Mouse (Mus musculus) heart, postnatal 0 days (tissue): ENCODE results near the gene Neurl1a. TPM values are rescaled to one million over a fixed set of nuclear protein-coding genes. Genes with fewer than 3 reads are reported as not detected.
A peak's percentile ranks its signal among the peaks of the same experiment; 100 is the strongest.

ENCODE experiments used
- ATAC-seq: fragments of 200-750 bp; cut with Nextera tagmentation; 2 replicates; pipeline ENCODE4 v1.8.0; 2017; ENCODE audit warnings: low read depth, moderate number of reproducible peaks, moderate library complexity; ENCODE audit not compliant: insufficient read depth
- DNase-seq: peaks from one replicate; pipeline ENCODE4 v3.0.0-alpha.2; 2016; ENCODE audit warnings: low spot score
- H3K27ac ChIP-seq: fragments of 300-500 bp; sonication (generic); 2 replicates; pipeline ENCODE4 v1.5.1; 2014; ENCODE audit warnings: low read depth, mild to moderate bottlenecking
- H3K27me3 ChIP-seq: fragments of 300-500 bp; sonication (generic); 2 replicates; pipeline ENCODE4 v1.6.1; 2014; ENCODE audit warnings: low read length, mixed read lengths; ENCODE audit not compliant: control insufficient read depth, insufficient read depth
- H3K36me3 ChIP-seq: fragments of 300-500 bp; sonication (generic); replicated peaks from 2 replicates; pipeline ENCODE4 v1.6.1; 2014; ENCODE audit warnings: low read length, mixed read lengths; ENCODE audit not compliant: control insufficient read depth, insufficient read depth
- H3K4me1 ChIP-seq: fragments of 300-500 bp; sonication (generic); 2 replicates; pipeline ENCODE4 v1.6.1; 2014; ENCODE audit warnings: antibody characterized with exemption; ENCODE audit not compliant: control insufficient read depth, insufficient read depth
- H3K4me2 ChIP-seq: fragments of 300-500 bp; sonication (generic); 2 replicates; pipeline ENCODE4 v1.6.1; 2014; ENCODE audit warnings: low read depth, mild to moderate bottlenecking, low read length, moderate library complexity
- H3K4me3 ChIP-seq: fragments of 300-500 bp; sonication (generic); 2 replicates; pipeline ENCODE4 v1.5.1; 2014; ENCODE audit warnings: low read depth, low read length
- H3K9ac ChIP-seq: fragments of 300-500 bp; sonication (generic); replicated peaks from 2 replicates; pipeline ENCODE4 v1.6.1; 2014; ENCODE audit warnings: low read depth, low read length, mixed read lengths
- H3K9me3 ChIP-seq: fragments of 300-500 bp; sonication (generic); replicated peaks from 2 replicates; pipeline ENCODE4 v1.6.1; 2016; ENCODE audit warnings: low read length; ENCODE audit not compliant: control insufficient read depth
- CTCF ChIP-seq: IDR thresholded peaks from 2 replicates; pipeline ENCODE4 v1.5.1; 2016; ENCODE audit warnings: antibody characterized with exemption, control low read depth, low read depth
- EP300 ChIP-seq: IDR thresholded peaks from 2 replicates; pipeline ENCODE4 v1.6.1; 2016; ENCODE audit warnings: antibody characterized with exemption, low read depth
- WGBS: fragments of 180-500 bp; shearing (Covaris S2); extraction: QIAGEN DNeasy Blood & Tissue Kit; methylation state at CpG from one replicate; pipeline ENCODE4 v1.1.7; 2014; 5-methylcytosine and 5-hydroxymethylcytosine counted together
- polyA plus RNA-seq: library from polyadenylated mRNA; unstranded; fragments of >200 nt; fragmentation: Nextera tagmentation; extraction: Ambion mirVana; gene quantifications from 2 replicates; pipeline ENCODE4 v1.2.1, GENCODE M21; 2015
- total RNA-seq: library from RNA; depleted of rRNA; stranded (reverse); fragments of >200 nt; gene quantifications from 2 replicates; pipeline ENCODE4 v1.2.3, GENCODE M21; 2014; ENCODE audit warnings: low replicate concordance

Gene Neurl1a
- total and polyA plus RNA-seq, 2 experiments from 2014 or later: 0.27 to 1.8 TPM

DNA sequence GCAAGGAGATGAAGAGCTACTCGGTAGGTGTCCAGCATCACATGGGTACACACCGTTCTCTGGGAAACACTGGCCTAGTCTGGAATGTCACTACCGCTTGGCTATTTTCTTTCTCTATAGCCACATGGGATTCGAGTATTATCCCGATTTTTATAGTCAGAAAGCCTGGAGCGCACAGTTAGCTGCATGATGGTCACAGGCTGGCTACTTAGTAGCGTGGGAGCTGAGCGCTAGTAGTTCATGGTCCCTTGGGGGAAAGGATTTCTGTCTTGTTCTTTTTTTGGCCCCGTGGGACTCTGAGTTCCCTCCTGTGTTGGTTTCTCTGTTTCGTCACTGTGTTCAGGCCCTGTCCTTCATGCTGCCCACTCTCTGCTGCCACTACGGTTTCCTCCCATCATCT, 119.5 kb downstream of the Neurl1a start:
- peaks cover 33% of the 10 kb centered on the region for H3K4me1 ChIP-seq
- H3K9ac ChIP-seq: no peak overlapping the region
- no peaks in the 10 kb centered on the region for H3K27me3 ChIP-seq
- no peak overlapping the region for H3K27ac ChIP-seq
- 0 out of 2 replicates have a peak, but pooled peaks cover 2% of the 10 kb centered on the region for H3K36me3 ChIP-seq
- H3K4me2 ChIP-seq: no peak overlapping the region
- no peaks in the 10 kb centered on the region for H3K9me3 ChIP-seq
- no peak for DNase-seq
- no peak for ATAC-seq
- TF ChIP-seq CTCF: no peak
- no peak for TF ChIP-seq EP300
- WGBS: 80% methylated on average over 11 of the region's 11 CpGs
- H3K4me3 ChIP-seq: no peak overlapping the region

DNA sequence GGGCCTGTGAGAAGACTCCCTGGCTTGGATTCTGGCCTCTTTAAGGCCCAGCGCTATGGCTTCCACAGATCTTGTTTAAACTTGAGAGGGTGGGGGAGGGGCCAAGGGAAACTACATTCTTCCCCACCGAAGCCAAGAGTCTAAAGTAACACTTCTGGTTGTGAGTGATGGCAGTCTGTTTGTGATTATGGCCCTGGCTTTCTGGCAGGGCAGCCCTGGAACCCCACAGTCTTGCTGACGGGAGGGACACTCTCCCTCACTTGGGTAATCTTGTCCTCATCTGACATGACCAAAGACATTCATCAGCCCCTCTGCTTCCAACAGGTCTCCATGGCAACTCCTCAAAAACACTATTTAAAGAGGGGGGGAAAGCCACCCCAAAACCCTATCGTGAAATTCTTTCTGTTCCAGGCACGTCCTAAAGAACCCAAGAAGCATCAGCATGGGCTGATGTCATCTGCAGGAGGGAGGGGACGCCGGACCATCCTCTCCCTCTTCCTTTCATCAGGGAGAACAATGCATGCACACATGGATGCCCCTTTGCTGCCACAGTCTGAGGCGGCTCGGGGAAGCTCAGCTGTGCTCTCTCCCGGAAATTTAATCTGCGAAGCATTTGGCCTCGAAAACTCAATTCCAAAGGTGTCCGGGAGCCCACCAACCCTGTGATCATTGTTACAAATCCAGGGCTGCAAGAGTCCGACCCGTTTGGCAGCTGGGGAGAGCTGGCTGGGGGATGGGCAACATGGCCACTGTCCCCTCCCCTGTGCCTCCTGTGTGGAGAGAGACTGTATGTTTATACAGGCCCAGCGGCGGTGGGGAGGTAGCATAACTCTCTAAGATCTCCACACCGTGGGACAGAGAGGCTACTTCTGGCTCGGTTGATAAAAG, 122.9 kb downstream of the Neurl1a start:
- WGBS: 41% methylated on average over 19 of the region's 19 CpGs
- no peak overlapping the region for H3K4me3 ChIP-seq
- H3K4me2 ChIP-seq: no peak overlapping the region
- TF ChIP-seq EP300: no peak
- no peak for TF ChIP-seq CTCF
- peaks cover 22% of the 10 kb centered on the region for H3K4me1 ChIP-seq
- DNase-seq (no peak), ATAC-seq (no peak)
- no peaks in the 10 kb centered on the region for H3K9me3 ChIP-seq
- H3K36me3 ChIP-seq: 0 out of 2 replicates have a peak, but pooled peaks cover 9% of the 10 kb centered on the region
- no peak overlapping the region for H3K9ac ChIP-seq
- H3K27me3 ChIP-seq: no peaks in the 10 kb centered on the region
- peak overlapping the region; percentile 70; the same call in 1 of the 2 replicates for H3K27ac ChIP-seq

DNA sequence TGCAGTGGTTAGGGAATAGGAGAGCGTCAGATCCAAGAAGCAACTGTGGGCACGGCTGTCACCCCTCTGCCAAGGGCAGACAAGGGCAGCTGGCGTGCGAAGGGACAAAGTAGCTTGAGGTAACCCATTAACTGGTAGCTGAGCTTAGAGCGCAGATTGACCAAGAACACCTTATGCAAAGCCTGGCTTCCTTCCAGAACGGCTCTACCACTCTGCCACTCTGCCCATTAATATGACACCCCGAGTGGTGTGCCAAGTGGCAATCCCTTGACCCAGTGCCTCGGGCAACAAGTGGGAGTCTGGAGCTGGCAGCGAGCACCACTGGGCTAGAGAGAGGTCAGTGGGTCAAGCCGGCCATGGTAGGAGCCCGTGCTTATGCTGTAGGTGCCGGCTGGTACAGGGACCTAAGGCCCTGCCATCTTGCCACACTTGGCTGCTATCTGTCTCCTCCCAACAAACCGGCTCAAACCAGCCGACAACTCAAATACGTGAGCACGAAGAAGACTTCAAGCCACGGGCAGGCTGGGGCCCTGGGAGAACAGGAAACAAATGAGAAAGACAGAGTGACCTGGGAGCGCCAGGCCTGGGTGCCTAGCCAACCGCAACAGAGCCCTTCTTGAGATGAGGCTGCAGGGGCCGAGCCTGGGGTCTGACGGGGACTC, 123.7 kb downstream of the Neurl1a start:
- Histone ChIP-seq H3K36me3 (0 out of 2 replicates have a peak, but pooled peaks cover 13% of the 10 kb centered on the region), H3K9me3 (no peaks in the 10 kb centered on the region), H3K4me3 (no peak overlapping the region), H3K4me1 (peaks cover 19% of the 10 kb centered on the region), H3K27ac (peak overlapping the region; percentile 70), H3K9ac (no peak overlapping the region), H3K4me2 (no peak overlapping the region), H3K27me3 (no peaks in the 10 kb centered on the region)
- peak; percentile 30; the same call in 1 of the 2 replicates for ATAC-seq
- no peak for DNase-seq
- TF ChIP-seq EP300 (no peak), CTCF (no peak)
- 54% methylated on average over 21 of the region's 21 CpGs for WGBS

DNA sequence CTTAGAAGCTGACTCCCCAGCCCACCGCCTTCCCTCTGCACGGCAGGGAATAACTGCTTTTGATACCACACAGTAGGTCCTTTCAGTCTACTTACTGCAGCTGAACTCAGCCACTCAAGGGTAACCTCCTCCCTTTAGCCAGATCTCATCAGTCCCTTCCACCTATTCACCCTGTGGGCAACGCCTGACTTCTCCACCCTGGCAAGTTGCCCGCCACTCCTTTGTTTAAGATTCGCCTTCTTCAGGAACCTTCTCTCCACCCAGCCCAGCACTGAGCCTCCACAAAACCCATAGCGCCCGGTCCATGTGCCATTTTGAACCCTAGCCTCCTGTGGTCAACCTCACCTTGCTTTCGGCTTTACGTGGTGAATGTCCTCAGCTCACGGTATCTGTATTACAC, 124.5 kb downstream of the Neurl1a start:
- TF ChIP-seq EP300 (no peak), CTCF (no peak)
- WGBS: 86% methylated on average over 10 of the region's 10 CpGs
- Histone ChIP-seq H3K27me3 (no peaks in the 10 kb centered on the region), H3K36me3 (0 out of 2 replicates have a peak, but pooled peaks cover 13% of the 10 kb centered on the region), H3K9ac (no peak overlapping the region), H3K4me2 (no peak overlapping the region), H3K27ac (no peak overlapping the region), H3K4me3 (no peak overlapping the region), H3K4me1 (peaks cover 19% of the 10 kb centered on the region), H3K9me3 (no peaks in the 10 kb centered on the region)
- ATAC-seq (no peak), DNase-seq (no peak)

DNA sequence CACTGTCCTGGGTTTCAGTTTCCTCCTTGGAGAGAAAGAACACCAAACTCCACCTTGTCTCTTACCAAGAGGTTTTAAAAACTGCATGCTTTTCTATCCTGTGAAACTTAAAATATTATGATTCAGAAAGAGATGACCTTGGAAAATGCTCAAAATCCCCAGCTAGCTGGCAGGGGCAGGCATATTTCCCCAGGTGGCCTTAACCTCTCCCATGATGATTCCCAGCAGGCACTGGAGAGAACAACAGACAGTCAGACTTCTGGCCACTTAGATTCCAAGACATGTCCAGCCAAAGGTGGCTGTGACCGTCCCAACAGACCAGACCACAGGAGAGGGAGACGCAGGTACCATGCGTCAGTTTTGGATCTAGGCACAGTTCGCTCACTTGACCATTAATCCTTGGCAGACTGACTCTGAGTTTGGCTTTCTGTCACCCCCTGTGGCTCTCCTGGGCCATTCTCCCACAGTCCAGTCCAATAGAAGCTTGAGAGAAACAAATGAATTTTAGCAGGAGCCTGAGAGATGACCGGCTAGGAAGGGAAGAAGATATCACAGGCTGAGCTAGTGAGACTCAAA, 125.6 kb downstream of the Neurl1a start:
- no peak for DNase-seq
- Histone ChIP-seq H3K27ac (no peak overlapping the region), H3K4me2 (no peak overlapping the region), H3K27me3 (no peaks in the 10 kb centered on the region), H3K4me3 (no peak overlapping the region), H3K36me3 (0 out of 2 replicates have a peak, but pooled peaks cover 13% of the 10 kb centered on the region), H3K4me1 (peaks cover 19% of the 10 kb centered on the region), H3K9me3 (no peaks in the 10 kb centered on the region), H3K9ac (no peak overlapping the region)
- 84% methylated on average over 5 of the region's 5 CpGs for WGBS
- ATAC-seq: no peak
- no peak for TF ChIP-seq CTCF
- no peak for TF ChIP-seq EP300
